Mouse (Mus musculus): ENCODE measurements around the gene Phlpp1. TPM values are rescaled to one million over a fixed set of nuclear protein-coding genes. Genes with fewer than 3 reads are reported as not detected.

Phlpp1 gene
- polyA plus RNA-seq, 1 experiment from 2014 or later, result 8.3 TPM

GRCm38 (mm10) chr1:106278552-106279060 is 107.1 kb downstream of the Phlpp1 start:
- H3K9ac ChIP-seq (ENCODE audit: low read length), result no peak overlapping the region
- H3K4me3 ChIP-seq (ENCODE audit: low read depth, low read length), result no peak overlapping the region
- H3K36me3 ChIP-seq (ENCODE audit: control insufficient read depth, insufficient read depth, low read length), result no peaks in the 10 kb centered on the region
- no peak overlapping the region for H3K27ac ChIP-seq (ENCODE audit: low read depth, low read length)
- no peaks in the 10 kb centered on the region for H3K9me3 ChIP-seq (replicated peaks; ENCODE audit: control insufficient read depth, low read length)
- ATAC-seq (no peak), DNase-seq (ENCODE audit: low spot score) (no peak)
- no peaks in the 10 kb centered on the region for H3K27me3 ChIP-seq (replicated peaks; ENCODE audit: control insufficient read depth, insufficient read depth, low read length)
- no peak overlapping the region for H3K4me2 ChIP-seq (ENCODE audit: low read length)
- 75% methylated on average over 5 of the region's 5 CpGs for WGBS
- H3K4me1 ChIP-seq (ENCODE audit: control insufficient read depth, insufficient read depth, low read length), result peaks cover 12% of the 10 kb centered on the region; the same call in 1 of the 2 replicates

- Histone ChIP-seq H3K4me1 (ENCODE audit: control insufficient read depth, insufficient read depth, low read length) (peaks cover 9% of the 10 kb centered on the region; the same call in 1 of the 2 replicates), H3K36me3 (ENCODE audit: control insufficient read depth, insufficient read depth, low read length) (no peaks in the 10 kb centered on the region), H3K27ac (ENCODE audit: low read depth, low read length) (no peak overlapping the region), H3K27me3 (replicated peaks; ENCODE audit: control insufficient read depth, insufficient read depth, low read length) (no peaks in the 10 kb centered on the region), H3K9ac (ENCODE audit: low read length) (no peak overlapping the region), H3K4me3 (ENCODE audit: low read depth, low read length) (no peak overlapping the region), H3K9me3 (replicated peaks; ENCODE audit: control insufficient read depth, low read length) (no peaks in the 10 kb centered on the region), H3K4me2 (ENCODE audit: low read length) (no peak overlapping the region)
- ATAC-seq (peak; percentile 48; the same call in 1 of the 2 replicates), DNase-seq (ENCODE audit: low spot score) (no peak)
- 79% methylated on average over 2 of the region's 2 CpGs for WGBS
Measured at GRCm38 (mm10) chr1:106279404-106280123, 108.0 kb downstream of the Phlpp1 start.

GRCm38 (mm10) chr1:106280171-106280913 is 108.8 kb downstream of the Phlpp1 start:
- WGBS, result 87% methylated on average over 8 of the region's 8 CpGs
- H3K27me3 ChIP-seq (replicated peaks; ENCODE audit: control insufficient read depth, insufficient read depth, low read length), result no peaks in the 10 kb centered on the region
- no peaks in the 10 kb centered on the region for H3K36me3 ChIP-seq (ENCODE audit: control insufficient read depth, insufficient read depth, low read length)
- ATAC-seq (no peak), DNase-seq (ENCODE audit: low spot score) (no peak)
- 0 out of 2 replicates have a peak, but pooled peaks cover 5% of the 10 kb centered on the region for H3K4me1 ChIP-seq (ENCODE audit: control insufficient read depth, insufficient read depth, low read length)
- H3K9me3 ChIP-seq (replicated peaks; ENCODE audit: control insufficient read depth, low read length), result no peaks in the 10 kb centered on the region
- H3K27ac ChIP-seq (ENCODE audit: low read depth, low read length), result no peak overlapping the region
- no peak overlapping the region for H3K4me3 ChIP-seq (ENCODE audit: low read depth, low read length)
- no peak overlapping the region for H3K4me2 ChIP-seq (ENCODE audit: low read length)
- H3K9ac ChIP-seq (ENCODE audit: low read length), result no peak overlapping the region

- H3K27me3 ChIP-seq (replicated peaks; ENCODE audit: control insufficient read depth, insufficient read depth, low read length), result no peaks in the 10 kb centered on the region
- no peak overlapping the region for H3K9ac ChIP-seq (ENCODE audit: low read length)
- H3K27ac ChIP-seq (ENCODE audit: low read depth, low read length), result no peak overlapping the region
- H3K36me3 ChIP-seq (ENCODE audit: control insufficient read depth, insufficient read depth, low read length), result 0 out of 2 replicates have a peak, but pooled peaks cover 4% of the 10 kb centered on the region
- no peak overlapping the region for H3K4me3 ChIP-seq (ENCODE audit: low read depth, low read length)
- no peak overlapping the region for H3K4me2 ChIP-seq (ENCODE audit: low read length)
- H3K9me3 ChIP-seq (replicated peaks; ENCODE audit: control insufficient read depth, low read length), result no peaks in the 10 kb centered on the region
- ATAC-seq, result no peak
- H3K4me1 ChIP-seq (ENCODE audit: control insufficient read depth, insufficient read depth, low read length), result no peaks in the 10 kb centered on the region
- WGBS, result 95% methylated on average over 7 of the region's 7 CpGs
- no peak for DNase-seq (ENCODE audit: low spot score)
Measured at GRCm38 (mm10) chr1:106286815-106287214, 115.3 kb downstream of the Phlpp1 start.

- Histone ChIP-seq H3K27me3 (replicated peaks; ENCODE audit: control insufficient read depth, insufficient read depth, low read length) (no peaks in the 10 kb centered on the region), H3K27ac (ENCODE audit: low read depth, low read length) (no peak overlapping the region), H3K9ac (ENCODE audit: low read length) (no peak overlapping the region), H3K4me2 (ENCODE audit: low read length) (no peak overlapping the region), H3K4me3 (ENCODE audit: low read depth, low read length) (no peak overlapping the region), H3K4me1 (ENCODE audit: control insufficient read depth, insufficient read depth, low read length) (no peaks in the 10 kb centered on the region), H3K36me3 (ENCODE audit: control insufficient read depth, insufficient read depth, low read length) (0 out of 2 replicates have a peak, but pooled peaks cover 4% of the 10 kb centered on the region), H3K9me3 (replicated peaks; ENCODE audit: control insufficient read depth, low read length) (no peaks in the 10 kb centered on the region)
- 82% methylated on average over 5 of the region's 5 CpGs for WGBS
- no peak for ATAC-seq
- DNase-seq (ENCODE audit: low spot score), result no peak
Measured at GRCm38 (mm10) chr1:106289065-106289464, 117.5 kb downstream of the Phlpp1 start.

GRCm38 (mm10) chr1:106289580-106289979 is 118.0 kb downstream of the Phlpp1 start:
- Histone ChIP-seq H3K4me2 (ENCODE audit: low read length) (no peak overlapping the region), H3K36me3 (ENCODE audit: control insufficient read depth, insufficient read depth, low read length) (0 out of 2 replicates have a peak, but pooled peaks cover 4% of the 10 kb centered on the region), H3K9ac (ENCODE audit: low read length) (no peak overlapping the region), H3K9me3 (replicated peaks; ENCODE audit: control insufficient read depth, low read length) (no peaks in the 10 kb centered on the region), H3K4me1 (ENCODE audit: control insufficient read depth, insufficient read depth, low read length) (no peaks in the 10 kb centered on the region), H3K4me3 (ENCODE audit: low read depth, low read length) (no peak overlapping the region), H3K27ac (ENCODE audit: low read depth, low read length) (no peak overlapping the region), H3K27me3 (replicated peaks; ENCODE audit: control insufficient read depth, insufficient read depth, low read length) (no peaks in the 10 kb centered on the region)
- ATAC-seq (no peak), DNase-seq (ENCODE audit: low spot score) (no peak)
- WGBS, result 93% methylated on average over 2 of the region's 2 CpGs

- Histone ChIP-seq H3K4me3 (ENCODE audit: low read depth, low read length) (no peak overlapping the region), H3K27ac (ENCODE audit: low read depth, low read length) (no peak overlapping the region), H3K9me3 (replicated peaks; ENCODE audit: control insufficient read depth, low read length) (no peaks in the 10 kb centered on the region), H3K4me2 (ENCODE audit: low read length) (no peak overlapping the region), H3K4me1 (ENCODE audit: control insufficient read depth, insufficient read depth, low read length) (no peaks in the 10 kb centered on the region), H3K36me3 (ENCODE audit: control insufficient read depth, insufficient read depth, low read length) (no peaks in the 10 kb centered on the region), H3K9ac (ENCODE audit: low read length) (no peak overlapping the region), H3K27me3 (replicated peaks; ENCODE audit: control insufficient read depth, insufficient read depth, low read length) (no peaks in the 10 kb centered on the region)
- DNase-seq (ENCODE audit: low spot score), result no peak
- ATAC-seq, result no peak
- 93% methylated on average over 3 of the region's 3 CpGs for WGBS
Measured at GRCm38 (mm10) chr1:106309394-106310039, 138.0 kb downstream of the Phlpp1 start.

- Histone ChIP-seq H3K27ac (ENCODE audit: low read depth, low read length) (no peak overlapping the region), H3K4me1 (ENCODE audit: control insufficient read depth, insufficient read depth, low read length) (no peaks in the 10 kb centered on the region), H3K9me3 (replicated peaks; ENCODE audit: control insufficient read depth, low read length) (no peaks in the 10 kb centered on the region), H3K9ac (ENCODE audit: low read length) (no peak overlapping the region), H3K27me3 (replicated peaks; ENCODE audit: control insufficient read depth, insufficient read depth, low read length) (no peaks in the 10 kb centered on the region), H3K4me2 (ENCODE audit: low read length) (no peak overlapping the region), H3K36me3 (ENCODE audit: control insufficient read depth, insufficient read depth, low read length) (no peaks in the 10 kb centered on the region), H3K4me3 (ENCODE audit: low read depth, low read length) (no peak overlapping the region)
- ATAC-seq, result no peak
- no peak for DNase-seq (ENCODE audit: low spot score)
- 73% methylated on average over 2 of the region's 2 CpGs for WGBS
Measured at GRCm38 (mm10) chr1:106310285-106310684, 138.7 kb downstream of the Phlpp1 start.
